Mouse (Mus musculus): ENCODE data around the gene Fbxo8. TPM values are rescaled to one million over a fixed set of nuclear protein-coding genes. Genes with fewer than 3 reads are reported as not detected.

Fbxo8 gene
- polyA plus RNA-seq, 1 experiment from 2014 or later: 58.8 TPM

GRCm38 (mm10) chr8:56552551-56553103, 1.7 kb downstream of the Fbxo8 start:
- Histone ChIP-seq H3K9me3 (replicated peaks; ENCODE audit: low read length) (no peaks in the 10 kb centered on the region), H3K9ac (ENCODE audit: low read depth, low read length) (no peak overlapping the region), H3K36me3 (ENCODE audit: insufficient read depth, low read length) (no peaks in the 10 kb centered on the region), H3K4me3 (replicated peaks; ENCODE audit: low read depth, low read length) (no peak overlapping the region), H3K4me2 (ENCODE audit: low read length) (peak overlapping the region; percentile 55), H3K27me3 (ENCODE audit: insufficient read depth, low read length) (no peaks in the 10 kb centered on the region), H3K4me1 (replicated peaks; ENCODE audit: insufficient read depth, low read length) (0 out of 2 replicates have a peak, but pooled peaks cover 3% of the 10 kb centered on the region), H3K27ac (no peak overlapping the region)
- 71% methylated on average over 5 of the region's 5 CpGs for WGBS
- peak; percentile 2 for DNase-seq (ENCODE audit: low spot score)
- ATAC-seq (replicated peaks; ENCODE audit: low FRiP score, low read depth): no peak
- no peak for TF ChIP-seq CTCF (IDR thresholded peaks at IDR 0.05; ENCODE audit: low read depth)

DNA sequence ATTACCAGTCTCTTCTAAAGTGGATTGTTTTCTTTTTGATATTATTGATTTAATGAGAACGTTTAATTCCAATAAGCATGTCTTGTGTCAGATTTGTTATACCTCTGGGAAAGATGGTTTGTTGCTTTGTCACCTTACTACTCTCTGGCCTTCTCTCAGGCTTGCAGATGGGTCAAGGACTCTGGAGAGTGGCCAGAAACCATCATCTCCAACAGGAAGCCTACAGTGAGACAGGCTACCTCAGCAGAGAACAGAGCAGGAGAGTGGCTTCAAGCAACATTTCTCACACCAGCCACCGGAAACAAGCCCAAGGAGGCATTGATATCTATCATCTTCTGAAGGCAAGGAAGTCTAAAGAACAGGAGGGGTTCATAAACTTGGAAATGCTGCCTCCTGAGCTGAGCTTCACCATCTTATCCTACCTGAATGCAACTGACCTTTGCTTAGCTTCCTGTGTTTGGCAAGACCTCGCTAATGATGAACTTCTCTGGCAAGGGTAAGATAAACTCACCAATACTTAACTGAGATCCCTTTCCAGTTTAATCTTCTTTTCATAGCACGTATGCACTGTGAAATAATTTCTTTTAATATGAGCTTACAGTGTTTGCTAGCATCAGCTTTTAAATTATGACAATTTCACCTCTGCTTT, 13.6 kb downstream of the Fbxo8 start:
- WGBS: 73% methylated on average over 4 of the region's 4 CpGs
- TF ChIP-seq CTCF (IDR thresholded peaks at IDR 0.05; ENCODE audit: low read depth): no peak
- no peaks in the 10 kb centered on the region for H3K9me3 ChIP-seq (replicated peaks; ENCODE audit: low read length)
- H3K9ac ChIP-seq (ENCODE audit: low read depth, low read length): no peak overlapping the region
- H3K27me3 ChIP-seq (ENCODE audit: insufficient read depth, low read length): no peaks in the 10 kb centered on the region
- H3K4me2 ChIP-seq (ENCODE audit: low read length): no peak overlapping the region
- DNase-seq (ENCODE audit: low spot score) (no peak), ATAC-seq (replicated peaks; ENCODE audit: low FRiP score, low read depth) (no peak)
- H3K36me3 ChIP-seq (ENCODE audit: insufficient read depth, low read length): 0 out of 2 replicates have a peak, but pooled peaks cover 6% of the 10 kb centered on the region
- H3K4me3 ChIP-seq (replicated peaks; ENCODE audit: low read depth, low read length): no peak overlapping the region
- H3K4me1 ChIP-seq (replicated peaks; ENCODE audit: insufficient read depth, low read length): no peaks in the 10 kb centered on the region
- H3K27ac ChIP-seq: no peak overlapping the region

- Histone ChIP-seq H3K27me3 (ENCODE audit: insufficient read depth, low read length) (no peaks in the 10 kb centered on the region), H3K4me1 (replicated peaks; ENCODE audit: insufficient read depth, low read length) (no peaks in the 10 kb centered on the region), H3K27ac (no peak overlapping the region), H3K4me3 (replicated peaks; ENCODE audit: low read depth, low read length) (no peak overlapping the region), H3K36me3 (ENCODE audit: insufficient read depth, low read length) (0 out of 2 replicates have a peak, but pooled peaks cover 6% of the 10 kb centered on the region), H3K9ac (ENCODE audit: low read depth, low read length) (no peak overlapping the region), H3K4me2 (ENCODE audit: low read length) (no peak overlapping the region), H3K9me3 (replicated peaks; ENCODE audit: low read length) (no peaks in the 10 kb centered on the region)
- ATAC-seq (replicated peaks; ENCODE audit: low FRiP score, low read depth) (0 out of 2 replicates have a peak, but pooled peaks have one; percentile 40), DNase-seq (ENCODE audit: low spot score) (no peak)
- TF ChIP-seq CTCF (IDR thresholded peaks at IDR 0.05; ENCODE audit: low read depth): no peak
- WGBS: 94% methylated on average over 9 of the region's 9 CpGs
Observed at GRCm38 (mm10) chr8:56566856-56567255, 16.0 kb downstream of the Fbxo8 start.

- no peak for TF ChIP-seq CTCF (IDR thresholded peaks at IDR 0.05; ENCODE audit: low read depth)
- Histone ChIP-seq H3K4me2 (ENCODE audit: low read length) (no peak overlapping the region), H3K36me3 (ENCODE audit: insufficient read depth, low read length) (no peaks in the 10 kb centered on the region), H3K9ac (ENCODE audit: low read depth, low read length) (no peak overlapping the region), H3K27ac (no peak overlapping the region), H3K27me3 (ENCODE audit: insufficient read depth, low read length) (no peaks in the 10 kb centered on the region), H3K4me3 (replicated peaks; ENCODE audit: low read depth, low read length) (no peak overlapping the region), H3K9me3 (replicated peaks; ENCODE audit: low read length) (no peaks in the 10 kb centered on the region), H3K4me1 (replicated peaks; ENCODE audit: insufficient read depth, low read length) (no peaks in the 10 kb centered on the region)
- ATAC-seq (replicated peaks; ENCODE audit: low FRiP score, low read depth) (no peak), DNase-seq (ENCODE audit: low spot score) (no peak)
- 95% methylated on average over 4 of the region's 4 CpGs for WGBS
Observed at GRCm38 (mm10) chr8:56580918-56581317, 30.0 kb downstream of the Fbxo8 start.

- Histone ChIP-seq H3K27me3 (ENCODE audit: insufficient read depth, low read length) (no peaks in the 10 kb centered on the region), H3K27ac (no peak overlapping the region), H3K4me2 (ENCODE audit: low read length) (no peak overlapping the region), H3K36me3 (ENCODE audit: insufficient read depth, low read length) (no peaks in the 10 kb centered on the region), H3K9ac (ENCODE audit: low read depth, low read length) (no peak overlapping the region), H3K9me3 (replicated peaks; ENCODE audit: low read length) (no peaks in the 10 kb centered on the region), H3K4me3 (replicated peaks; ENCODE audit: low read depth, low read length) (no peak overlapping the region), H3K4me1 (replicated peaks; ENCODE audit: insufficient read depth, low read length) (no peaks in the 10 kb centered on the region)
- TF ChIP-seq CTCF (IDR thresholded peaks at IDR 0.05; ENCODE audit: low read depth): peak; percentile 16; the same call in 1 of the 2 replicates
- DNase-seq (ENCODE audit: low spot score) (no peak), ATAC-seq (replicated peaks; ENCODE audit: low FRiP score, low read depth) (no peak)
Observed at GRCm38 (mm10) chr8:56582841-56583240, 32.0 kb downstream of the Fbxo8 start.

DNA sequence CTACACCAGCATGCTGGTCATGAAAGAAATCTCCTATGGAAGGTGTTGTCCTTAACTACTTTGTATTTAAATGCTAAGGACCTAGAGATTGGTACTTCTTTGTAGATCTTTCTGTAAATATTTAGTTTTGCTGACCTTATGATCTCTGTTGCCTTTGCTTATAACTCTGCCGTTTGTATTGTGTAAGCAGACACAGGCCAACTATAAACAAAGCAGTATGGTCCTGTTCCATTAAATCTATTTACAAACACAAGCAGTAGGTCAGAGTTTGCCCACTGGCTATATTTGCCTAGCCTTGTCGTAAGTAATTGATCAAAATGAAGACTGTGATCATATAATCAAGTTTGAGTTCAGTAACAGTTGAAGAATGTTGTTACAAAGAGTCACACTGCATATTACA, 38.1 kb downstream of the Fbxo8 start:
- WGBS: 63% methylated on average over 2 of the region's 2 CpGs
- ATAC-seq (replicated peaks; ENCODE audit: low FRiP score, low read depth) (no peak), DNase-seq (ENCODE audit: low spot score) (no peak)
- TF ChIP-seq CTCF (IDR thresholded peaks at IDR 0.05; ENCODE audit: low read depth): no peak
- H3K4me2 ChIP-seq (ENCODE audit: low read length): no peak overlapping the region
- H3K4me1 ChIP-seq (replicated peaks; ENCODE audit: insufficient read depth, low read length): no peaks in the 10 kb centered on the region
- no peaks in the 10 kb centered on the region for H3K36me3 ChIP-seq (ENCODE audit: insufficient read depth, low read length)
- H3K27me3 ChIP-seq (ENCODE audit: insufficient read depth, low read length): no peaks in the 10 kb centered on the region
- no peaks in the 10 kb centered on the region for H3K9me3 ChIP-seq (replicated peaks; ENCODE audit: low read length)
- no peak overlapping the region for H3K27ac ChIP-seq
- no peak overlapping the region for H3K4me3 ChIP-seq (replicated peaks; ENCODE audit: low read depth, low read length)
- H3K9ac ChIP-seq (ENCODE audit: low read depth, low read length): no peak overlapping the region
